Mouse (Mus musculus) activated CD4-positive, CD25-positive, alpha-beta regulatory T cell (primary cell): ENCODE measurements around the gene Ralgapa1. TPM values are rescaled to one million over a fixed set of nuclear protein-coding genes. Genes with fewer than 3 reads are reported as not detected.

ENCODE experiments used
- polyA plus RNA-seq, 2 experiments: library from polyadenylated mRNA; unstranded; fragments of 100-300 nt; shearing (Covaris generic); gene quantifications; one replicate each; pipeline ENCODE4 v1.2.1; 2017

Ralgapa1 gene
- polyA plus RNA-seq: 10 to 100 TPM; 31.8 to 36.4 TPM

DNA sequence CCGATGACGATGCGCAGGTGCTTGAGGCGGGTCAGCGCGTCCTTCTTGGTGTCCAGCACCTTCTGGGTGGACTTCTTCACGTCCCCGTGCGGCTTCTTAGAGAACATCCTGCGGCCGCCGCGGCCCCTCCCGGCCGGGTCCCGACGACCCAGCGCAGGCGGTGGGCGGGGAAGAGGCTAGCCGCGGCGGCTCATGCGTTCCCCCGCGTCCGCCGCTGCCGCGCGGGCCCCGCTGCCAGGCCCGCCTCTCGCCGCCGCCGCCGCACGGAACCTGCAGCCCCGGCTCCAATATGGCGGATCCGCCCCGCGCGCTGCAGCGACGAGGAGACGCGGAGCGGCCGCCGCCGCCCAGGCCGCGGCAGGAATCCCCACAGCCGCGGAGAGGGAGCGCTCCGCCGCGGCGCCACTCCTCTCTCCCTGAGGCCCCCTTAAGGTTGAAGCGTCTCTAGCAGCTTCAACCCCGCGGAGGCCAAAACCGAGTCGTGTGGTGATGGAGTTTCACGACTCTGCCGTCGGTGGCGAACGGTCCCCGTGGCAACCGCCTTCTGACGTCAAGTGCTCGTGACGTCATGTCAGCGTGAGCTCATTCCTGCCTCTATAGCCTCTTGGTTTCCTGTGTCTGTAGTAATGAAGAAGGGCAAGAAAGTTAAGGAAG is at the start of gene Ralgapa1:
TSS of gene Ralgapa1 (minus strand) at position 507 of the 654 bp plus-strand sequence.

DNA sequence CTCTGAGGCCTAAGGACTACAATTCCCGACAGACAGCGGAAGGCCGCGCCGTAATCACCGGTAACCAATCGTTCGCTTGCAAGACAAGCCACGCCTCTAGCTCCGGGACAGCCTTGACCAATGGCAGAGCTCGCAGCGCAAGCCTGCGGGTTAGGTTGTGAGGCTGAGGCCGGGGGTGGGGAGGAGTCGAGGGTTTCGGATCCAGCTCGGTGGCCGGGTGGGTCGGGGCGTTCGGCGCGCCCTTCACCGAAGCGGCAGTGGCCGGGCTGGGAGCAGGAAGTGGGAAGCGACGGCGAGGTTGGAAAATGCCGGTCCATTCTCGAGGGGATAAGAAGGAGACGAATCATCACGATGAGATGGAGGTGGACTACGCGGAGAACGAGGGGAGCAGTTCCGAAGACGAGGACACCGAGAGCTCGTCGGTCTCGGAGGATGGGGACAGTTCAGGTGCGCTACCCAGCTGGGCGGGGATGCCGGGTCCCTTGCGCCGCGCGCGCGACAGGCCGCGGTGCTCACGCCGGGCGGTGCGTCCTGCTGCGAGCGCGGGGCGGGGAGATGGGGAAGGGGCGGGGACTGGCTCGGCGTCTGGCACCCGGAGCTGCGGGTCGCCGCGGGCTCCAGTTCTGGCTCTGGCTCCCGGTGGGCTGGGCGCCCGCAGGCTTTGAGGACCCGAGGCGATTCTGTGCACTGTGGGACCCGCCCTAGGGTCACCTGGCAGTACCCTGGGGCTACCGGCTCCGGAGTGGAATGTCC is 15.4 kb upstream of the Ralgapa1 start, which contains the start of gene Brms1l:
TSS of gene Brms1l (plus strand) at position 126 of the 753 bp plus-strand sequence.

DNA sequence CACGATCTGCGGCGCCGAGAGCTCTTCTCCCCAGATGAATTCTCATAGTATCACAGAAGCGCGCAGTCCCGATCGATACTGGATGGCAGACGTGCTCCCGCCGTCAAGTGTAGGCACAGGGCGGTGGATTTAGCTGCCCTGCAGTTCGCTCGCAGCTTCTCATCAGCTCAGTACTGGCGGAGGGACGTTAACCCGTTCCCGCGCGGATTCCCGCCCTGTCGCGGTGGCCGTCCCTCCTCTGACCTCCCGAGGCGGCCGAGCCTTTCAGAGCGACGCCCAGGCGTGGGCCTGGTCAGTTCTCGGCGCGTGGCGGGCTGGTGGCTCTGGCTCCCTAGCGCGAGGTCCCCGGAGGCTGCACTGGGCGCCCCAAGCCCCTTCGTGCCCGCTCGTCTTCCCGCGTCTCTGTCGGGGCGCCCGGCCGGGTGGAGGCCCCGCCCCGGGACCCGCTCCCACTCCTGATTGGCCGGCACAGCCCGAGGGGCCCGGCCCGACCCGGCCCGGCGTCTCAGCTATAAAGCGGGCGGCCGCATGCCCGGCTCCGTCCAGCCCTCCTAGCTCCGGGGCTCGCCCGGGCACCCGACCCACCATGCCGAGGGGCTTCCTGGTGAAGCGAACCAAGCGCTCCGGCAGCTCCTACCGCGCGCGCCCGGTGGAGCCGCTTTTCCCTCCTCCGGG is 221.9 kb downstream of the Ralgapa1 start, which contains the start of gene Insm2:
TSS of gene Insm2 (plus strand) at position 541 of the 675 bp plus-strand sequence.

DNA sequence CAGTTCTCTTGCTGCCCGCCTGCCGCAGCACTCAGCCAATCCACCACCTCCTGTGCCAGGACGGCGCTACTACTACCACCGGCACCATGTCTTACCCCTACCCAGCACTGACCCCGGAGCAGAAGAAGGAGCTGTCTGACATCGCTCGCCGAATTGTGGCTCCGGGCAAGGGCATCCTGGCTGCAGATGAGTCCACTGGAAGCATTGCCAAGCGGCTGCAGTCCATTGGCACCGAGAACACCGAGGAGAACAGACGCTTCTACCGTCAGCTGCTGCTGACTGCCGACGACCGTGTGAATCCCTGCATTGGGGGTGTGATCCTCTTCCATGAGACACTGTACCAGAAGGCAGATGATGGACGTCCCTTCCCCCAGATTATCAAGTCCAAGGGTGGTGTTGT is 255.8 kb downstream of the Ralgapa1 start, which contains the start of gene Aldoart2:
TSS of gene Aldoart2 (plus strand) at position 34 of the 400 bp plus-strand sequence.

Other genes with a start within 250 kb of the Ralgapa1 start
- gene Insm2, start 221.7 kb downstream of the Ralgapa1 start, polyA plus RNA-seq: under 1 TPM; 0.13 to 0.21 TPM
- 10 to 100 TPM; 13.5 to 17.8 TPM for gene Brms1l, start 15.2 kb upstream of the Ralgapa1 start, polyA plus RNA-seq